Mouse (Mus musculus): ENCODE results near the gene Kif5a.
"Not testable (repeated sequence)": the region's sequence is repeated elsewhere in the genome, so short reads cannot be mapped to it uniquely, and the experiment has no call there.

The Kif5a gene

DNA sequence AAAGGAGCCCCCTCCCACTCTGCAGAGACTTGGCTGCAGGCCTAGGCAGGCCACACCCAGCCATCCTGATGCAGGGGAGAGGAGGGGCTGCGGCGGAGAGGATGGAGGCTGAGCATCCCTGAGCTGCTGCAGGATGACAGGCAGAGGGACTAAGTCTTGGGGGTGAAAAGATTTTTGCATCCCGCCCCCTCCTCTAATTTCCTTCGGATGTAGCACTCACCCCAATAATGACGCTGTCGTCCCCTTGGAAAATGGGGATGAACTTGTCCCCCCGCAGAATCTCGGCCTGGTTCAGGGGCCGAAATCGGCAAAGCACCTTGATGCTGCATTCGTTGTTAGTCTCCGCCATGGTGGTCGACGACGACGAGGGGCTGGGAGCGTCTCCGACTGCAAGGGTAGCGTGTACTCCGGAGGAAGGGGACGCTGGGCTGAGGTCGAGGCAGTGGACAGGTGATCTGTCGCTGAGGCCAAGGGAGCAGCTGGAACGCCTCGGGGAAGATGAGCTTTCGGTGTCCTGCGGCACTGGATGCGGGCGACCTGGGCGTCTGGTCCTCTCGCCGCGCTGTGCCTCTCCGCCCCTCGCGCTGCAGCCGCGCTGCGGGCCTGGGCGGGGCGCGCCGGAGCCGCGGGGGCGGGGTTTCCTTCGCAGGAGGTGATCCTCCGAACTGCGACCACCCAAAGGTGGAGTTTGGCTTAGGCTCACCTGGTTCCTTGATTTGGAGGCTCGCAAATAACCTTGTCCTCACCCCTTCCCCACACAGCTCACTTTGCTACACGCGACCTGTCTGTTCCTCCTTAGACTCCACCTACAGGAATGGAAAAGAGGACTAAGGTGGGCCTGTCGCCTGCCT lies at the start of gene Kif5a:
Gene Kif5a, minus strand, starts transcription at position 801 of the 851 bp plus-strand sequence.
- in situ Hi-C loops (cut with MseI, MboI), result no loop called here

GRCm38 (mm10) chr10:127312858-127313257 lies 49.7 kb upstream of the Kif5a start:
- in situ Hi-C loops (cut with MseI, MboI), result no loop called here

DNA sequence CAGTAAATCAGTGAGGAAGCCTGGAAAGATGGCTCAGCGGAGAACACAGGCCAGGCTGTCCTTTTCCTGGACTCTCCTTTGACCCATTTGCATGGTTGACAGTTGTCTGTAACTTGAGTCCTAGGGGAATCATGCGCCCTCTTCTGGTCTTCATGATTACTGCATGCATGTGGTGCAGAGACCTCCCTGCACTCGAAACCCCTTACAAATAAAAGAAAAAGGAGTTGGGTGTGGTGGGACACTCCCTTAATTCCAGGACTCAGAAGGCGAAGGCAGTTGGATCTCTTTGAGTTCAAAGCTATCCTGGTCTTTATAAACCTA lies 49.2 kb upstream of the Kif5a start:
- in situ Hi-C loops (cut with MseI, MboI), result no loop called here

DNA sequence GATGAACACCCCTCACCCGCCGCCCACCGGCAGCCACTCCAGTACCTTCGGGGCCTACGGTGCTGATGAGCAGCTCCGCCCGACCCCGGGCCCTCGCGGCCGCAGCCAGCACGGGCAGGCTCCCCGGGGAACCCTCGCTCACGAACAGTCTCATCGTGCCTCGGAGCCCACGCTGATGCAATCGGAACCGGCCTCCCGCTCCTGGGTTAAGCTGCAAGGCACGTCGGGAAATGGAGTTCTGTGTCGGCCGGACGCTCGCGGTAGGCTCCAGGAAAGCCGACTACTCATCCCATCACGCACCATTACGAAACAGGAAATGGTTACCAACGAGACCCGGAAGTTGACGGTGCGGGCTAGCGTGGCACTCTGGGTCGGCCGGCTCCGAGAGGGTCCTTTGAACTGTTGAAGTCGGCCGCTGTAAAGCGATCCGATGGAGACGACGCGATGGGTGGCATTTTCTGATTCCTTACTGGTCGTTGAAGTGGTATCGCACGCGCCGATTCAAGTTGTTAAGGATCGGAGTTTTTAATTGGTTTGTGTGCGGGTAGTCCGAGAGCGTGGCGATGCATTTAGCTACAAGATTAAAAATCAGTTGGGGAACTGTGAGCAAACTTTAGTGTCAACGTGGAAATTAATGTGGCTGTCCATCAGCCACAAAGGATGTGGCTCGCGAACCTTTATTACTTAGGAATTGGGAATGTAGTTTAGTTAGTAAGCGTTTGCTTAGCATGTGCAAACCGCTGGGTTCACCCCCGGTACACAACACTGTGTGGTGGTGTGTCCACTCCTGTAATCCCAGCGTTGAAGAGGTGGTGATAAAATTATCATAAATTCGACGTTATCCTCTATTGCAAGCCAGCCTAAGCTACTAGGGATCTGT lies 48.6 kb upstream of the Kif5a start, which contains the start of gene Mars:
Gene Mars, minus strand, starts transcription at position 311 of the 880 bp plus-strand sequence.
- in situ Hi-C loops (cut with MseI, MboI), result no loop called here

DNA sequence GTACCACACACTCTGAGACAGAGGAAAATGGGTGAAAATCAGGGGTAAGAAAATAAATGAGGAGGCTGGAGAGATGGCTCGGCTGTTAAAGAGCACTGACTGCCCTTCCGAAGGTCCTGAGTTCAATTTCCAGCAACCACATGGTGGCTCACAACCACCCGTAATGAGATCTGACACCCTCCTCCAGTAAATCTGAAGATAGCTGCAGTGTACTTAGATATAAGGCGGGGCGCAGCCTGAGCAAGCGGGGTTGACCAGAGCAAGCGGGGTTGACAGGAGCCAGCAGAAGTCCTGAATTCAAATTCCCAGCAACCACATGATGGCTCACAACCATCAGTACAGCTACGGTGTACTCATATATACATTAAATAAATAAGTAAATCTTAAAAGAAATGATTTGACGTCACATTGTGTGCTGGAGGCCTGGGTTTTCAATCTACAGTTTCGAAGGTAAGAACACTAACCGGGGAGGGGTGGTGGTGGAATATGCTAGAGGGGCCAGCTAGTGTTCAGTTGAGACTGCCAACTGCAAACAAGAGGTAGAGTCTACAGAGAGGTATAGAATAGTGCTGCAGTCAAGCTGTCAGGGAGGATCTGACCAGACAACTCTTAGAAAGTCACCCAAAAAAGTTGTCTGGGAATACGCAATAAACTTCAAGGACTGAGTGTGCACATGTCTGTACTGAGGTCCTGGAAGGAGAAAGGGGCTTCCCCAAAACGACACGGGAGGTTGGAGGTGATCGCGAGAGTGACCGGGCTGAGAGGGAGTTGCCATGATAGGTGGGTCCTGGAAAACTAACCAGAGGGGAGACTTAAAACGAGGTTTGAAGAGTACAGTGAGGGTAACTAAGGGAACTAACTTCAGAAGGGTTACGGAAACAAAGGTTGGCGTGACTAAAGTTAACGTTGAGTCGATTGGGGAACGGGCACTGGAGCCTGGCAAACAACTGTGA lies 47.7 kb upstream of the Kif5a start:
- in situ Hi-C loops (cut with MseI, MboI), result no loop called here

DNA sequence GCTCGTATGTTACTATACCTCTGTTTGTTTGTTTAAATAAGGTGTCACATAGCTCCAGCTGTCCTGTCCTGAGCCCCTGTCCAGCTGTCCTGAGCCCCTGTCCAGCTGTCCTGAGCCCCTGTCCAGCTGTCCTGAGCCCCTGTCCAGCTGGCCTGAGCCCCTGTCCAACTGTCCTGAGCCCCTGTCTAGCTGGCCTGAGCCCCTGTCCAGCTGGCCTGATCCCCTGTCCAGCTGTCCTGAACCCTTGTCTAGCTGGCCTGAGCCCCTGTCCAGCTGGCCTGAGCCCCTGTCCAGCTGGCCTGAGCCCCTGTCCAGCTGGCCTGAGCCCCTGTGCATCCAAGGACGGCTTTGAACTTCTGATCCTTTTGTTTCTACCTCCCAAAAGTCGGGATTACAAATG lies 46.0 kb upstream of the Kif5a start:
- in situ Hi-C loops (cut with MseI, MboI), result not testable (repeated sequence)

GRCm38 (mm10) chr10:127303136-127303535 lies 40.0 kb upstream of the Kif5a start:
- in situ Hi-C loops (cut with MseI, MboI), result no loop called here

- in situ Hi-C loops (cut with MseI, MboI), result no loop called here
Observed at GRCm38 (mm10) chr10:127300361-127300760, 37.2 kb upstream of the Kif5a start.

- in situ Hi-C loops (cut with MseI, MboI), result no loop called here
Observed at GRCm38 (mm10) chr10:127297015-127297871, 34.1 kb upstream of the Kif5a start.

DNA sequence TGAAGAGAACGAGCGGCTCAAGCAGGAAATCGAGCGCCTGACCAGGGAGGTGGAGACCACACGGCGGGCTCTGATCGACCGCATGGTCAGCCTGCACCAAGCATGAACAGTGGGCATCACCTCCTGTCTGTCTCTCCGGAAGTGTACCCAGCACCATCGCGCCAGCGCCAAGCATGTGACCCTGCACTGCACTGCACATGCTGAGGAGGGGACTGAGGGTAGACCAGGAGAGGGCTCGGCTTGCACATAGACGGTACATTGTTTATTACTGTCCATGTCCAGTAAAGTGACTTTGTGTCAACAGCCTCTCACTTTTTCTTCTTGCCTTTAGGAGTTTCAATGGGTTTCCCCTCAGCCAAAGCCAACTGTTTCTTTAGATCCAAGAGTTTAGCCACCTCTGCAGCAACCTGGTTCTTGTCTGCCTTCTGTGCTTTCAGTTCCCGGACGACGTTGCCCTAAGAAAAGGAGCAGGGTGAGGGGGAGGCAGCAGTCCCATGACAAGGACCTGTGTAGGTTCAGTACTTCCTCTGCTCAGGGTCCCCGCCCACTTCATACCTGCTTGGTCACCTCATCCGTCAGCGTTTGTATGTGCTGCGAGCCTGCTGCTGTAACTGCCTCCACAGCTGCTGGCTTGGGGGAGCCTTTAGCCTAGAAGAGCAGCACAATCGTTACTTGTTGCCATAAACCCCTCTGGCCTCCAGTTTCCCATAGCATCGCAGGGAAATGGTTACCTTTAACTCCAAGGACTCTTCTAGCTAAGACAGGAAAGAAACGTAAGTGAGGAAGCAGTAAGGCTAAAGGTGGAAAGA lies 33.0 kb upstream of the Kif5a start:
- in situ Hi-C loops (cut with MseI, MboI), result no loop called here

- in situ Hi-C loops (cut with MseI, MboI), result no loop called here
Observed at GRCm38 (mm10) chr10:127294895-127295510, 31.9 kb upstream of the Kif5a start.

DNA sequence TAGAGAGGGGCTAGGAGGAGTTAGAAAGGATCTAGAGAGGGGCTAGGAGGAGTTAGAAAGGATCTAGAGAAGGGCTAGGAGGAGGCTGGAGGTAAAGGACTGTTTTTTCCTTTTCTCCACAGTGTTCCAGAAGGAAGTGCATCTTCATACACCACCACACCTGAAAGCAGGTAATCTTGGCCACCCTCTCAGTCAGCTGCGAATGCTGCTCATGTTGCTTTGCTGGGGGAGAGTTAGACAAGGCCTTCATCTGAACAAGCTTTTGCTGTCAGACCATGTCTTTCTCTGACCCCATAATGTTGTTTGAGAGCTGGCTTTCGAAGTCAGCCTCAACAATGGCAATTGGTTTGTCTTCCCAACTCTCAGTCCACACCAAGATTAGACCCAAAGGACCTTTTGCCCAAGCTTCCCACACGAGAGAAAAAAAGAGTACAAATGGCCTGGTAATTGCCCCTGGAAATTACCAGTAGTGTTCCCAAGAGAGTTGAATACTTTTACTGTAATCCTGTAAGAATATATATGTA lies 30.5 kb upstream of the Kif5a start:
- in situ Hi-C loops (cut with MseI, MboI), result no loop called here

DNA sequence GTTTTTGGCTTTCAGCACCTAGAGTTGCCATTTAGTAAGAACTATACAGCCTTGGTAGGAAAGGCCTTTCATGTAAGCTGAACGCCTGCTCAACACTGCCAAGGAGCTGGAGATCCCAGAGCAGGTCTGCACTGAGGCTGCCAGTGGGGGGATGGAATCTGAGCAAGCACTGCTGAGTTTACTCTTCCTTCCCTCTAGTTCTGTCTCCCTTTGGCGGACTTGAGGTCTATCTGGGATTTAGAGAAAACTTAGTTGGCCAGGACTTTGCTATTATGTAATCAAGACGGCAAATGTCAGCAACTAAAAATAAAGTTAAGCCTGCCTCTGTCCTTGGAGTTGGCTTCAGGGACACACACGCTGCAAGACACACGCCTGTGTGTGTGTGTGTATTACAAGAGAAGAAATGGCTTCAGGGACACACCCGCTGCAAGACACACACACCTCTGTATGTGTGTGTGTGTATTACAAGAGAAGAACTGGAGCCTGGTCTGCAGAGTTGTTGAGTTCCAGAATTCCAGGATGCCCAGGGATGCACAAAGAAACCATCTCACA lies 29.9 kb upstream of the Kif5a start:
- in situ Hi-C loops (cut with MseI, MboI), result no loop called here

DNA sequence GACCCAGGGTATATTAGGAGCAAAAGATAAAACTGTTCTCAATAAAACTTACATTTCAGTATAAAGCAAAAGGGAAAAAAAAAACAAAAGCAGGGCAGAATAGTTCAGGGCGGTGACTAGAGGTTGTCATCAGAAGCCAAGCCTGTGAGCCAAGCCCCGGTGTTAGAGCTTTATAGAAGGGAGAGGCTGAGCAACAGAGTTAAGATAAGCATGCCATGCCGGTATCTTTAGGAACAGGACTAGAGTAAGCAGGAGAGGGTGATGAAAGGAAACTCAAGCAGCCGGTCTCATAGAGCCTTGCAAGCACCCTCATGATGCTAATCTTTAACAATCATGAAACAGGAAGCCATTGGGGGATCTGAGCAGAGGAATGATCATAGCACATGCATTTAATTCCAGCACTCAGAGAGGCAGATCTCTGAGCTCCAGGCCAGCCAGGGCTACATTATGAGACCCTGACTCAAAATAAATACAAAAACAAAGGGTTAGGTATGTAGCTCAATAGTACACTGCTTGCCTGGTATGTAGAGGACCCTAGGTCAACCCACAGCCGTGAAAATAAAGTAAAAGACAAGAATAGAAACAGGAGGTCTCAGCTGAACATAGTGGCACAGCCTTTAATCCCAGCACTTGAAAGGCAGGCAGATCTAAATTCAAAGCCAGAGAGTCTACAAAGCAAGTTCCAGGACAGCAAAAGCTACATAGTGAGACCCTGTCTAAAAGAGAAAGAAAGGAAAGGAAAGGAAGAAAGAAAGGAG lies 28.9 kb upstream of the Kif5a start:
- in situ Hi-C loops (cut with MseI, MboI), result no loop called here

- in situ Hi-C loops (cut with MseI, MboI), result no loop called here
Observed at GRCm38 (mm10) chr10:127290930-127291880, 28.1 kb upstream of the Kif5a start.

DNA sequence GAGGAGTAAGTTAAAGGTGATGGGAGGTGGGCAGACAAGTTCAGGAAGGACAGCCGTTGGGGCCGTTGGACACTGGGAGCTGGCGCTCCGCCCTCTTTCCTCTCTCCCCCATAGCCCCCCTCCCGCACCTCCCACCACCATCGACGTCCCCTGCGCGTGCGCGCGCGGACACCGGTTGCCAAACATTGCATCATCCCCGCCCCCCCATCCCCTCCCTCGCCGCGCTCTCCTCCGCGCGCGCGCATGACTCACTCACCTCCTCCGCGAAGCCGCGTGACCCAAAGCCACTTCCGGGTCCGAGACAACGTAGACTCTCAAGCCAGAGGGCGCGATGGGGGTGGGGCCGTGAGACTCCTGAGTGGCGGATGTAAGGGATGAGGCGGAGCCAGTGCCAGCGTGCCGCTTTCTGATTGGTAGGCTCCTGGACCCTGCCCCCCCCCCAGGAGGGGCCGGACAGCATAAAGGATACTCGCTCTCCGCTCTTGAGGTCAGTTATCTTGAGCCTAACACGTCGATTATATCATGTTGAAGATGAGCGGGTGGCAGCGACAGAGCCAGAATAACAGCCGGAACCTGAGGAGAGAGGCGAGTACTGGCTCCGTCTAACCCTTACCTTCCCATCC lies 27.3 kb upstream of the Kif5a start:
- in situ Hi-C loops (cut with MseI, MboI), result no loop called here

Measured in mouse trophoblast stem cell (cell line).